Mouse (Mus musculus) heart, adult 2 months (tissue): ENCODE data around the gene Pgrmc2. TPM values are rescaled to one million over a fixed set of nuclear protein-coding genes. Genes with fewer than 3 reads are reported as not detected.

ENCODE experiments used
- DNase-seq, 2 experiments: peaks; one replicate each; pipeline ENCODE4 v3.0.0; 2021
- H3K27ac ChIP-seq: fragments of 200-600 bp; 2 replicates; pipeline ENCODE4 v1.8.1; 2022
- H3K27me3 ChIP-seq: fragments of 200-500 bp; 2 replicates; pipeline ENCODE4 v1.6.1; 2012; ENCODE audit warnings: mild to moderate bottlenecking, low read length, inconsistent platforms, mixed read lengths; ENCODE audit not compliant: control insufficient read depth, insufficient read depth
- H3K36me3 ChIP-seq: fragments of 200-500 bp; 2 replicates; pipeline ENCODE4 v1.6.1; 2012; ENCODE audit warnings: low read length, inconsistent platforms; ENCODE audit not compliant: control insufficient read depth, insufficient read depth
- H3K4me1 ChIP-seq: fragments of 200-500 bp; 2 replicates; pipeline ENCODE4 v1.6.1; 2011; ENCODE audit warnings: low read length; ENCODE audit not compliant: control insufficient read depth, insufficient read depth
- H3K4me3 ChIP-seq: fragments of 200-600 bp; 2 replicates; pipeline ENCODE4 v1.8.1; 2022
- H3K79me2 ChIP-seq: fragments of 200-500 bp; replicated peaks from 2 replicates; pipeline ENCODE4 v1.6.1; 2012; ENCODE audit warnings: mild to moderate bottlenecking, inconsistent platforms, low read length, moderate library complexity, mixed read lengths; ENCODE audit not compliant: control insufficient read depth, insufficient read depth
- H3K9ac ChIP-seq: fragments of 200-500 bp; 2 replicates; pipeline ENCODE4 v1.6.1; 2012; ENCODE audit warnings: low read depth, mild to moderate bottlenecking, control low read depth, inconsistent platforms, low read length, mixed read lengths
- CTCF ChIP-seq: fragments of 200-600 bp; IDR thresholded peaks from 2 replicates; pipeline ENCODE4 v1.8.1; 2022; ENCODE audit warnings: antibody characterized with exemption, mild to moderate bottlenecking, moderate library complexity
- EP300 ChIP-seq: fragments of 200-500 bp; IDR thresholded peaks from 2 replicates; pipeline ENCODE4 v1.6.1; 2011; ENCODE audit warnings: low read depth, low read length, control low read depth; ENCODE audit not compliant: insufficient read depth
- POLR2A ChIP-seq: fragments of 200-500 bp; IDR thresholded peaks from 2 replicates; pipeline ENCODE4 v1.6.1; 2011; ENCODE audit warnings: mild to moderate bottlenecking, low read depth, low read length, control low read depth; ENCODE audit not compliant: insufficient read depth
- WGBS: fragments of 180-500 bp; shearing (Covaris S2); methylation state at CpG from one replicate; pipeline ENCODE4 v1.1.7; 2018; 5-methylcytosine and 5-hydroxymethylcytosine counted together
- intact Hi-C: fragments of 180-260 bp; cut with DNase I; formaldehyde crosslinking; loops from one replicate; pipeline ENCODE4 v1.15.1; 2025
- polyA plus RNA-seq: library from polyadenylated mRNA; depleted of rRNA; stranded (reverse); fragments of >200 nt; gene quantifications from 2 replicates; pipeline ENCODE4 v1.2.3, GENCODE M21; 2012; rRNA removed
- total RNA-seq, 2 experiments: library from RNA; stranded (reverse); gene quantifications; 2 replicates each; pipeline ENCODE4 v1.2.3; 2021

Gene Pgrmc2
- total and polyA plus RNA-seq, 3 experiments, result 12.2 to 34.5 (median 28.7) TPM

DNA sequence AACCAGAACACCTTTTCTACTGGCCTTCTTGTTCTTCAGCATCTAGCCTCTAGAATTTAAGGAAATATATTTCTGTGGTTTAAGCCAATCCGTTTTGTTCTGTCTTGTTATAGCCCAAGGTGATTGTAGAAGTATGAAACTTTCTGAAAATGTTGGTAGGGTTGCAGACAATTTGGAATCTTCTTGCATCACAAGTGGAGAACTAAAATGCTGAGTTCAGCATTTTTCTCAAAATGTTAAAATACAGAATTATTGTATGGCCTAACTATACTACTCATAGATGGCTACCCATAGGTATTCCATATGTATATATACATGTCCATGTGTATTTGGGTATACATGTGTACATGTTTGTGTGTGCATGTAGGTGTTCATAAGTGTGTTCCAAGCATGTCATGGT lies 52.1 kb downstream of the Pgrmc2 start:
- H3K27ac ChIP-seq, result no peak overlapping the region
- no peaks in the 10 kb centered on the region for H3K36me3 ChIP-seq
- no peak for DNase-seq
- no peaks in the 10 kb centered on the region for H3K27me3 ChIP-seq
- H3K4me1 ChIP-seq, result no peaks in the 10 kb centered on the region
- WGBS, result 89% methylated on average over 1 of the region's 1 CpGs
- no peak overlapping the region for H3K4me3 ChIP-seq
- H3K79me2 ChIP-seq, result no peaks in the 10 kb centered on the region
- intact Hi-C loops, result no loop called here
- TF ChIP-seq CTCF (no peak), POLR2A (no peak), EP300 (no peak)
- no peak overlapping the region for H3K9ac ChIP-seq

DNA sequence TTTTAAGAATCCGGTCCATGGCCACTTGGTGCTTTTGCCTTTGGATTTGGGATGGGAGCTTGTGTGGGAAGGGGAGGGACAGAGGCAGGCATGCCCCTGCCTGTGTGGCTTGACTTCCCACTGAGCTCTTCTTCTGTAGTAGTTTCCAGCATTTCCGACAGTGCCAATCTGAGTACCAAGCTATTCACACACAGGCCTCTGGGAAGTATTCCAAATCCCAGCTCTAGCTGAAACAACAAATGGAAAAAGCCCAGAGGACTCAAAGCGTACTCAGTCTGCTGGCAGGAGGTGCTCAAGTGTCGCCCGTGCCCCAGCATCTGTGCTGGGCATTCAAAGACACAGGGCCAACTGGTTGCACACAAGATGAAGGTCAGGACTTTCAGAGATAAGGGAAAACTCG lies 60.9 kb downstream of the Pgrmc2 start:
- 42% methylated on average over 6 of the region's 6 CpGs for WGBS
- TF ChIP-seq CTCF (no peak), EP300 (no peak), POLR2A (no peak)
- Histone ChIP-seq H3K4me1 (no peaks in the 10 kb centered on the region), H3K79me2 (no peaks in the 10 kb centered on the region), H3K4me3 (no peak overlapping the region), H3K36me3 (no peaks in the 10 kb centered on the region), H3K27ac (no peak overlapping the region), H3K27me3 (no peaks in the 10 kb centered on the region), H3K9ac (no peak overlapping the region)
- peak in 1 of 2 experiments; percentile 41 for DNase-seq
- intact Hi-C loops, result no loop called here

DNA sequence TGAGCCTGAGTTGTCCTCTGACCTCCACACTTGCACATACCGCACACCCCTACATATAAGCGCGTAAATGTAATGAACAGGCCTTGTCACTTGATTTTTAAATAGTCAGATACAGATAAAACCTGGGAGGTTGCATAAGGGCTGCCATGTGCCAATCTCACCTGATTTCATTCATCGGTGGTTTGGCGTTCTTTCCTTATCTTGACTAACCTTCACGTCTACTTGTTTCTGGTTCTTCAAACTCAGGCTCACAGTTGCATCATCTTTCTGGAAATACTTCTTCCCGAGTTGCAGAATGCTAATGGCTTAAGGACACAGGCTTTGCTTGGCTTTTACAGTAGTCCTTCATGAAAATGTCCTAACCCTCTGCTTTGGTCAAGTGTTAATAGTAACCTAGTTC lies 62.2 kb downstream of the Pgrmc2 start:
- no peak overlapping the region for H3K4me3 ChIP-seq
- 77% methylated on average over 7 of the region's 7 CpGs for WGBS
- no peak overlapping the region for H3K27ac ChIP-seq
- H3K36me3 ChIP-seq, result no peaks in the 10 kb centered on the region
- no peaks in the 10 kb centered on the region for H3K27me3 ChIP-seq
- no peak for DNase-seq
- no peak for TF ChIP-seq CTCF
- no peak for TF ChIP-seq EP300
- no peak for TF ChIP-seq POLR2A
- no peaks in the 10 kb centered on the region for H3K79me2 ChIP-seq
- H3K9ac ChIP-seq, result no peak overlapping the region
- intact Hi-C loops, result no loop called here
- H3K4me1 ChIP-seq, result no peaks in the 10 kb centered on the region

- H3K27me3 ChIP-seq, result no peaks in the 10 kb centered on the region
- no peaks in the 10 kb centered on the region for H3K4me1 ChIP-seq
- no peaks in the 10 kb centered on the region for H3K36me3 ChIP-seq
- intact Hi-C loops, result no loop called here
- no peaks in the 10 kb centered on the region for H3K79me2 ChIP-seq
- no peak for TF ChIP-seq EP300
- TF ChIP-seq CTCF, result no peak
- no peak for TF ChIP-seq POLR2A
- no peak overlapping the region for H3K9ac ChIP-seq
- no peak for DNase-seq
- H3K4me3 ChIP-seq, result no peak overlapping the region
- H3K27ac ChIP-seq, result no peak overlapping the region
- 86% methylated on average over 3 of the region's 3 CpGs for WGBS
These were observed 64.7 kb downstream of the Pgrmc2 start for GRCm38 (mm10) chr3:41018022-41018608.

Other genes starting within 250 kb of the Pgrmc2 start
- 10 to 100 TPM; 16.1 to 18.9 TPM for gene Mfsd8, start 236.2 kb downstream of the Pgrmc2 start, total RNA-seq
- 4.9 and 12.6 TPM in 2 replicates for gene Mfsd8, start 236.2 kb downstream of the Pgrmc2 start, polyA plus RNA-seq
- gene Abhd18, start 236.1 kb downstream of the Pgrmc2 start, total RNA-seq, result 10 to 100 TPM; 73.8 to 93.5 TPM
- 14.6 and 37.3 TPM in 2 replicates for gene Abhd18, start 236.1 kb downstream of the Pgrmc2 start, polyA plus RNA-seq
- under 1 TPM in 1 of 2 experiments, not detected in 1; 0.23 TPM for gene 1700034I23Rik, start 180.5 kb downstream of the Pgrmc2 start, total RNA-seq
- 0.06 TPM in 2 replicates for gene 1700034I23Rik, start 180.5 kb downstream of the Pgrmc2 start, polyA plus RNA-seq
- 10 to 100 TPM; 62.6 to 66.9 TPM for gene Larp1b, start 133.2 kb downstream of the Pgrmc2 start, total RNA-seq
- gene Larp1b, start 133.2 kb downstream of the Pgrmc2 start, polyA plus RNA-seq, result 16.2 and 32.9 TPM in 2 replicates